20 mouse cellular contexts compared by ENCODE assay signal in the genomic region with DNA sequence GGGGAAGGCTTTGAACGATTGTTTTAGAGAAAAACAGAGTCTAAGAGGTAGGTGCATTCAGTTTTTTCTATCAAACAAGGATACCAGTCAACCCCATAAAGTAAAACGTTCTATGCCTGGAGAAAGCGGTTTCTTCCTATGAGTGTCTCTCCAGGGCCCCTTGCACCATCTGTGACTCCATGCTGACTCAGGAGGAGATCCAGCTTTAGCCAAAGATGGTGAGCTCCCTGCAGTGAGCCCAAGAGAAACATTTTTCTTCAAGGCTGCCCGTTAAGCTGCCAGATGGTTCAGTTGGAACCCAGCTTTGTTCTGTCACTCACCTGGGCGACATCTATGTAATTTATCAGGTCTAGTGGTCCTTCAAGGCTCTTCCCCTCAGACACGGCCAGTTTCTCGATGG. TPM values are rescaled to one million over a fixed set of nuclear protein-coding genes. Genes with fewer than 3 reads are reported as not detected.
A peak's percentile ranks its signal among the peaks of the same experiment; 100 is the strongest.
DNase-seq lines count a peak whose midpoint lies in the region; ATAC-seq and TF ChIP-seq lines count a peak whose summit lies in the region.
"Had no signal": no experiment of that assay in that cellular context is flagged by ENCODE, and none has a peak within 500 bp of the region (broad histone marks: within the 10 kb centered on the region; RNA-seq: fewer than 3 reads in every experiment).

No protein-coding gene starts in this region.

- TF ChIP-seq CTCF in midbrain, postnatal 0 days (IDR thresholded peaks at IDR 0.05), result no peak

- H3K27ac ChIP-seq in midbrain, postnatal 0 days (ENCODE audit: low read depth, low read length), result no peak overlapping the region
- H3K27ac ChIP-seq in midbrain, embryonic 10.5 days (replicated peaks), result no peak overlapping the region
- H3K27ac ChIP-seq: heart, embryonic 10.5 days; left cerebral cortex, adult 2 months; limb, embryonic 10.5 days; midbrain, embryonic 15.5 days; neural tube, embryonic 13.5 days had no signal

- peaks cover 24% of the 10 kb centered on the region for H3K36me3 ChIP-seq in midbrain, postnatal 0 days (ENCODE audit: insufficient read depth, low read length)
- peaks cover 48% of the 10 kb centered on the region for H3K36me3 ChIP-seq in midbrain, embryonic 10.5 days

- DNase-seq in midbrain, postnatal 0 days (ENCODE audit: low spot score), result peak; percentile 15
- DNase-seq in midbrain, embryonic 10.5 days (ENCODE audit: low spot score), result no peak
- peak; percentile 83 for DNase-seq in cerebellum, adult 11-12 months
- DNase-seq in cerebellum, postnatal 10 days, result peak; percentile 62 to 78
- no peak for DNase-seq in heart, postnatal 10 days
- no peak for DNase-seq in embryo, embryonic 10 days (ENCODE audit: low spot score)
- DNase-seq: kidney, adult 11 months; kidney, postnatal 10 days; liver; lung, postnatal 4 days; right cerebral cortex, postnatal 4 days; thymus, postnatal 25 days had no signal

- WGBS in midbrain, postnatal 0 days, result 74% methylated on average over 7 of the region's 7 CpGs
- 86% methylated on average over 7 of the region's 7 CpGs for WGBS in midbrain, embryonic 10.5 days

- intact Hi-C loops in heart, postnatal 10 days (cut with DNase I), result no loop called here

- no peaks in the 10 kb centered on the region for H3K27me3 ChIP-seq in midbrain, postnatal 0 days (ENCODE audit: insufficient read depth, low read length)
- no peaks in the 10 kb centered on the region for H3K27me3 ChIP-seq in midbrain, embryonic 10.5 days (ENCODE audit: low read depth, poor library complexity, severe bottlenecking)
- H3K27me3 ChIP-seq: midbrain, embryonic 15.5 days; neural tube, embryonic 13.5 days had no signal

- H3K4me3 ChIP-seq in midbrain, postnatal 0 days (ENCODE audit: low read depth, low read length), result no peak overlapping the region
- no peak overlapping the region for H3K4me3 ChIP-seq in midbrain, embryonic 10.5 days
- H3K4me3 ChIP-seq: heart, embryonic 10.5 days; left cerebral cortex, adult 2 months; limb, embryonic 10.5 days; midbrain, embryonic 15.5 days; myocyte; neural tube, embryonic 13.5 days had no signal

- no peak for ATAC-seq in midbrain, postnatal 0 days (ENCODE audit: low FRiP score)
- ATAC-seq in CD4-positive, CD25-positive, alpha-beta regulatory T cell, adult 4 months, result no peak
- ATAC-seq: forebrain, embryonic 14.5 days; midbrain, embryonic 15.5 days had no signal

- no peak overlapping the region for H3K9ac ChIP-seq in midbrain, postnatal 0 days (replicated peaks; ENCODE audit: low read length, poor library complexity, severe bottlenecking)
- H3K9ac ChIP-seq: midbrain, embryonic 15.5 days; neural tube, embryonic 13.5 days had no signal

- H3K4me1 ChIP-seq in midbrain, postnatal 0 days (ENCODE audit: insufficient read depth, low read length), result no peaks in the 10 kb centered on the region
- H3K4me1 ChIP-seq in midbrain, embryonic 10.5 days, result no peaks in the 10 kb centered on the region
- H3K4me1 ChIP-seq: heart, embryonic 10.5 days; limb, embryonic 10.5 days; midbrain, embryonic 15.5 days; neural tube, embryonic 13.5 days had no signal

- no peak overlapping the region for H3K4me2 ChIP-seq in midbrain, postnatal 0 days (ENCODE audit: low read depth, low read length, poor library complexity, severe bottlenecking)
- H3K4me2 ChIP-seq: midbrain, embryonic 15.5 days; neural tube, embryonic 13.5 days had no signal

- H3K9me3 ChIP-seq in midbrain, postnatal 0 days (ENCODE audit: low read length), result no peaks in the 10 kb centered on the region
- H3K9me3 ChIP-seq in midbrain, embryonic 10.5 days (replicated peaks), result no peaks in the 10 kb centered on the region
- H3K9me3 ChIP-seq: heart, embryonic 10.5 days; limb, embryonic 10.5 days; midbrain, embryonic 15.5 days; neural tube, embryonic 13.5 days had no signal

RNA-seq across cellular contexts. Expression of a gene that starts 10.7 kb away (rescaled TPM):
- 39.4 and 45.1 TPM in 2 replicates for total RNA-seq in midbrain, postnatal 0 days (2014; rRNA removed)
- polyA plus RNA-seq in midbrain, postnatal 0 days (2015; fragmentation: Nextera tagmentation; extraction: Ambion mirVana), result 69.1 and 69.6 TPM in 2 replicates
- polyA plus RNA-seq in midbrain, embryonic 10.5 days (2016; fragmentation: Nextera tagmentation; extraction: Ambion mirVana), result 142 and 148 TPM in 2 replicates
- 10 to 100 TPM; 42.9 to 46.0 TPM for total RNA-seq in heart, postnatal 10 days (2021)
- 100 to 1,000 TPM; 139 to 163 TPM for polyA plus RNA-seq in CD4-positive, CD25-positive, alpha-beta regulatory T cell, adult 4 months (2017; shearing (Covaris generic))

RNA-seq across cellular contexts. Expression of a gene that starts 11.6 kb away (rescaled TPM):
- total RNA-seq in midbrain, postnatal 0 days (2014; rRNA removed), result 16.1 and 17.5 TPM in 2 replicates
- 30.0 and 30.8 TPM in 2 replicates for polyA plus RNA-seq in midbrain, postnatal 0 days (2015; fragmentation: Nextera tagmentation; extraction: Ambion mirVana)
- 43.0 and 44.8 TPM in 2 replicates for polyA plus RNA-seq in midbrain, embryonic 10.5 days (2016; fragmentation: Nextera tagmentation; extraction: Ambion mirVana)
- 10 to 100 TPM; 39.6 to 42.4 TPM for total RNA-seq in heart, postnatal 10 days (2021)
- 10 to 100 TPM; 68.6 to 70.5 TPM for polyA plus RNA-seq in CD4-positive, CD25-positive, alpha-beta regulatory T cell, adult 4 months (2017; shearing (Covaris generic))

RNA-seq across cellular contexts. Expression of a gene that starts 41.7 kb away (rescaled TPM):
- 16.0 and 22.2 TPM in 2 replicates for total RNA-seq in midbrain, postnatal 0 days (2014; rRNA removed)
- polyA plus RNA-seq in midbrain, postnatal 0 days (2015; fragmentation: Nextera tagmentation; extraction: Ambion mirVana), result 19.8 and 24.1 TPM in 2 replicates
- polyA plus RNA-seq in midbrain, embryonic 10.5 days (2016; fragmentation: Nextera tagmentation; extraction: Ambion mirVana), result 44.8 and 49.3 TPM in 2 replicates
- 10 to 100 TPM; 26.7 to 28.0 TPM for total RNA-seq in heart, postnatal 10 days (2021)
- polyA plus RNA-seq in CD4-positive, CD25-positive, alpha-beta regulatory T cell, adult 4 months (2017; shearing (Covaris generic)), result 10 to 100 TPM; 45.9 to 50.2 TPM

Comparison
In these comparisons a context has a peak if more than half of its experiments do, and no peak if none do; other contexts are left out.
1. DNase-seq: peak in midbrain, postnatal 0 days (single experiment), cerebellum, adult 11-12 months (single experiment) and cerebellum, postnatal 10 days (2 of 2); none in midbrain, embryonic 10.5 days (single experiment), heart, postnatal 10 days (0 of 2) and embryo, embryonic 10 days (single experiment).